ENCODE assay signal across 9 mouse cellular contexts in genomic region chr1:119453731-119454130, GRCm38 (mm10). TPM values are rescaled to one million over a fixed set of nuclear protein-coding genes. Genes with fewer than 3 reads are reported as not detected.
A peak's percentile ranks its signal among the peaks of the same experiment; 100 is the strongest.
DNase-seq lines count a peak whose midpoint lies in the region; ATAC-seq and TF ChIP-seq lines count a peak whose summit lies in the region.
"Had no signal": no experiment of that assay in that cellular context is flagged by ENCODE, and none has a peak within 500 bp of the region (broad histone marks: within the 10 kb centered on the region; RNA-seq: fewer than 3 reads in every experiment).

No protein-coding gene starts in this region.

- no peak for ATAC-seq in Patski
- no peak for ATAC-seq in megakaryocyte progenitor cell, adult 5-6 weeks (replicated peaks; ENCODE audit: poor library complexity)

- no peak for TF ChIP-seq CTCF in Patski (IDR thresholded peaks at IDR 0.05)

- in situ Hi-C loops in Patski (cut with MboI; ENCODE audit: low pct_unique_long_range_greater_than_20kb), result no loop called here

- DNase-seq in adrenal gland, adult 2 months, result peak; percentile 20
- DNase-seq in adrenal gland, adult 18-20 months (ENCODE audit: low spot score in 2 of 2), result no peak
- DNase-seq in layer of hippocampus, postnatal 10 days (ENCODE audit: low spot score in 2 of 2), result peak; percentile 51 to 58
- no peak for DNase-seq in layer of hippocampus, adult 18-20 months (ENCODE audit: low spot score in 2 of 2)
- peak; percentile 37 for DNase-seq in Patski (ENCODE audit: low read depth, low spot score)
- DNase-seq in gastrocnemius, postnatal 36 days, result peak; percentile 40 to 61
- no peak for DNase-seq in retina, postnatal 1 day
- DNase-seq: liver had no signal

- POLR2A ChIA-PET in Patski (lab: Charles Lee), result interaction anchor here (0.7 to 0.8 kb wide), 4 partner anchors 259 to 804 kb away, joined by 3 to 6 read pairs (median 6); no protein-coding TSS in a partner anchor

- CTCF ChIA-PET in Patski (lab: Charles Lee), result interaction anchor here (0.8 to 7.0 kb wide), 2 partner anchors 39 to 368 kb away, joined by 3 to 53 read pairs; no protein-coding TSS in a partner anchor

- peaks cover under 1% of the 10 kb centered on the region for H3K27me3 ChIP-seq in Patski

- intact Hi-C loops in gastrocnemius, postnatal 36 days (cut with DNase I), result no loop called here

RNA-seq across cellular contexts. Expression of gene Inhbb, which starts 31.7 kb away (rescaled TPM):
- 1 to 10 TPM; 1.9 to 3.1 TPM for total RNA-seq in adrenal gland, adult 2 months (2021)
- polyA plus RNA-seq in adrenal gland, adult 2 months (2012; rRNA removed), result 6.2 and 6.5 TPM in 2 replicates
- total RNA-seq in adrenal gland, adult 18-20 months (2021), result 1 to 10 TPM; 2.9 to 3.9 TPM
- 10 to 100 TPM; 17.2 to 17.3 TPM for total RNA-seq in layer of hippocampus, postnatal 10 days (2021)
- 1 to 10 TPM; 5.8 to 6.2 TPM for total RNA-seq in layer of hippocampus, adult 18-20 months (2021)
- 24.6 TPM for polyA plus RNA-seq in Patski (2021)
- total RNA-seq in gastrocnemius, postnatal 36 days (2021), result under 1 TPM; 0.33 to 0.67 TPM
- total RNA-seq in megakaryocyte progenitor cell, adult 5-6 weeks (2015), result not detected in 2 replicates
- not detected in 2 replicates for total RNA-seq in megakaryocyte progenitor cell, adult 5-6 weeks (2017)

RNA-seq across cellular contexts. Expression of gene Ralb, which starts 50.9 kb away (rescaled TPM):
- total RNA-seq in adrenal gland, adult 2 months (2021), result 10 to 100 TPM; 60.0 to 60.4 TPM
- polyA plus RNA-seq in adrenal gland, adult 2 months (2012; rRNA removed), result 40.7 and 46.7 TPM in 2 replicates
- total RNA-seq in adrenal gland, adult 18-20 months (2021), result 10 to 100 TPM; 47.7 to 58.3 TPM
- total RNA-seq in layer of hippocampus, postnatal 10 days (2021), result 10 to 100 TPM; 33.9 to 40.3 TPM
- 10 to 100 TPM; 20.8 to 21.0 TPM for total RNA-seq in layer of hippocampus, adult 18-20 months (2021)
- 66.6 TPM for polyA plus RNA-seq in Patski (2021)
- 1 to 10 TPM; 7.6 to 9.5 TPM for total RNA-seq in gastrocnemius, postnatal 36 days (2021)
- 10.4 and 12.1 TPM in 2 replicates for total RNA-seq in megakaryocyte progenitor cell, adult 5-6 weeks (2015)
- 23.6 and 24.3 TPM in 2 replicates for total RNA-seq in megakaryocyte progenitor cell, adult 5-6 weeks (2017)

Comparison
In these comparisons a context has a peak if more than half of its experiments do, and no peak if none do; other contexts are left out.
1. DNase-seq: peak in adrenal gland, adult 2 months (single experiment), layer of hippocampus, postnatal 10 days (2 of 2), Patski (single experiment) and gastrocnemius, postnatal 36 days (2 of 2); none in adrenal gland, adult 18-20 months (0 of 2), layer of hippocampus, adult 18-20 months (0 of 2) and retina, postnatal 1 day (single experiment).